Mouse (Mus musculus) adrenal gland, adult (tissue): ENCODE data around the gene Efcab5.

ENCODE experiments used
- DNase-seq, 2 experiments: peaks; one replicate each; pipeline ENCODE4 v3.0.0; 2022 to 2023; ENCODE audit warnings: low spot score in 1 of 2; ENCODE audit not compliant: inconsistent age in 2 of 2

Efcab5 gene

GRCm38 (mm10) chr11:77188868-77189267 is at the start of gene Efcab5:
Gene Efcab5, minus strand, starts transcription at chr11:77188968.
- DNase-seq, result no peak

GRCm38 (mm10) chr11:77235267-77235666 is 46.5 kb upstream of the Efcab5 start:
- DNase-seq, result no peak

GRCm38 (mm10) chr11:77231514-77231913 is 42.7 kb upstream of the Efcab5 start:
- no peak for DNase-seq

- no peak for DNase-seq
Measured at GRCm38 (mm10) chr11:77230765-77231164, 42.0 kb upstream of the Efcab5 start.

- DNase-seq, result no peak
Measured at GRCm38 (mm10) chr11:77216761-77217130, 28.0 kb upstream of the Efcab5 start.

GRCm38 (mm10) chr11:77215951-77216760 is 27.4 kb upstream of the Efcab5 start, which contains the start of gene Ssh2:
Gene Ssh2, plus strand, starts transcription at chr11:77216287.
- peak; percentile 84 to 93 for DNase-seq

- DNase-seq, result no peak
Measured at GRCm38 (mm10) chr11:77215483-77215882, 26.7 kb upstream of the Efcab5 start.

- DNase-seq, result peak; percentile 54 to 86
Measured at GRCm38 (mm10) chr11:77214755-77215154, 26.0 kb upstream of the Efcab5 start.

- no peak for DNase-seq
Measured at GRCm38 (mm10) chr11:77214142-77214692, 25.4 kb upstream of the Efcab5 start.

GRCm38 (mm10) chr11:77200703-77201102 is 11.9 kb upstream of the Efcab5 start:
- no peak for DNase-seq

- DNase-seq, result no peak
Measured at GRCm38 (mm10) chr11:77199636-77200035, 10.9 kb upstream of the Efcab5 start.

- no peak for DNase-seq
Measured at GRCm38 (mm10) chr11:77196181-77197143, 7.7 kb upstream of the Efcab5 start.

GRCm38 (mm10) chr11:77195360-77196109 is 6.8 kb upstream of the Efcab5 start:
- no peak for DNase-seq

GRCm38 (mm10) chr11:77194762-77195161 is 6.0 kb upstream of the Efcab5 start:
- no peak for DNase-seq

- no peak for DNase-seq
Measured at GRCm38 (mm10) chr11:77193941-77194553, 5.3 kb upstream of the Efcab5 start.

GRCm38 (mm10) chr11:77193410-77193809 is 4.6 kb upstream of the Efcab5 start:
- DNase-seq, result no peak

- DNase-seq, result peak; percentile 58 to 71
Measured at GRCm38 (mm10) chr11:77184926-77185325, 3.8 kb downstream of the Efcab5 start.

- no peak for DNase-seq
Measured at GRCm38 (mm10) chr11:77182616-77183015, 6.2 kb downstream of the Efcab5 start.

- DNase-seq, result no peak
Measured at GRCm38 (mm10) chr11:77182041-77182440, 6.7 kb downstream of the Efcab5 start.

GRCm38 (mm10) chr11:77181528-77181927 is 7.2 kb downstream of the Efcab5 start:
- DNase-seq, result no peak
